Comparison of ENCODE assay signal across 7 mouse cellular contexts in genomic region chr2:142698650-142699049, GRCm38 (mm10).
DNase-seq lines count a peak whose midpoint lies in the region; ATAC-seq and TF ChIP-seq lines count a peak whose summit lies in the region.

No protein-coding gene starts in this region.

- H3K9me3 ChIP-seq in kidney, embryonic 16.5 days (ENCODE audit: low read length) = no peaks in the 10 kb centered on the region

- TF ChIP-seq POLR2A in cerebellum, adult 2 months (IDR thresholded peaks at IDR 0.05; ENCODE audit: borderline replicate concordance, insufficient read depth, low read length) = no peak

- no peak overlapping the region for H3K27ac ChIP-seq in kidney, embryonic 16.5 days (ENCODE audit: low read length)
- H3K27ac ChIP-seq in cerebellum, adult 2 months (ENCODE audit: insufficient read depth, low read length) = no peak overlapping the region

- ATAC-seq in kidney, embryonic 16.5 days (ENCODE audit: low FRiP score, low TSS enrichment) = no peak

- 62% methylated on average over 3 of the region's 3 CpGs for WGBS in kidney, embryonic 16.5 days
- 5% methylated on average over 3 of the region's 3 CpGs for WGBS in cerebellum, adult 2 months

- no peaks in the 10 kb centered on the region for H3K27me3 ChIP-seq in kidney, embryonic 16.5 days (ENCODE audit: insufficient read depth, low read length)
- H3K27me3 ChIP-seq in cerebellum, adult 2 months (ENCODE audit: control insufficient read depth, insufficient read depth, low read length) = no peaks in the 10 kb centered on the region

- no peak for TF ChIP-seq CTCF in cerebellum, adult 2 months (IDR thresholded peaks at IDR 0.05; ENCODE audit: borderline replicate concordance, insufficient read depth, low read depth, low read length)

- H3K4me1 ChIP-seq in kidney, embryonic 16.5 days (ENCODE audit: insufficient read depth, low read length) = no peaks in the 10 kb centered on the region
- peaks cover 15% of the 10 kb centered on the region for H3K4me1 ChIP-seq in cerebellum, adult 2 months (ENCODE audit: control insufficient read depth, insufficient read depth, low read length)

- H3K4me2 ChIP-seq in kidney, embryonic 16.5 days (replicated peaks; ENCODE audit: low read depth, low read length) = no peak overlapping the region

- DNase-seq in kidney, adult 9 months = peak; percentile 20
- peak; percentile 33 to 49 for DNase-seq in cerebellum, adult 2 months
- DNase-seq in gastrocnemius, postnatal 10 days = peak; percentile 55
- peak; percentile 72 for DNase-seq in layer of hippocampus, adult 9-11 months
- no peak for DNase-seq in urinary bladder, postnatal 4 days (ENCODE audit: low spot score in 2 of 2)
- no peak for DNase-seq in B cell, adult 2 months

- H3K4me3 ChIP-seq in kidney, embryonic 16.5 days (ENCODE audit: low read length) = no peak overlapping the region
- no peak overlapping the region for H3K4me3 ChIP-seq in cerebellum, adult 2 months (replicated peaks; ENCODE audit: insufficient read depth, low read depth, low read length)

- no peak overlapping the region for H3K9ac ChIP-seq in kidney, embryonic 16.5 days (replicated peaks; ENCODE audit: low read length)

- 0 out of 2 replicates have a peak, but pooled peaks cover 10% of the 10 kb centered on the region for H3K36me3 ChIP-seq in kidney, embryonic 16.5 days (ENCODE audit: insufficient read depth, low read length)

Comparison
In these comparisons a context has a peak if more than half of its experiments do, and no peak if none do; other contexts are left out.
1. DNase-seq: peak in kidney, adult 9 months (single experiment), cerebellum, adult 2 months (2 of 2), gastrocnemius, postnatal 10 days (single experiment) and layer of hippocampus, adult 9-11 months (single experiment); none in urinary bladder, postnatal 4 days (0 of 2) and B cell, adult 2 months (0 of 2).